Mouse (Mus musculus): ENCODE data around the gene Gins3.

GRCm38 (mm10) chr8:95661085-95661484 is 27.8 kb downstream of the Gins3 start:
- no peak for TF ChIP-seq CTCF (IDR thresholded peaks at IDR 0.05; ENCODE audit: borderline replicate concordance, control insufficient read depth, extremely low read depth, insufficient read depth, low read length, poor library complexity)
- no peak for TF ChIP-seq POLR2A (IDR thresholded peaks at IDR 0.05; ENCODE audit: control insufficient read depth, extremely low read depth, insufficient read depth, low read length, poor library complexity)
